Mouse (Mus musculus): Measurements from ENCODE around the gene Kctd11. TPM values are rescaled to one million over a fixed set of nuclear protein-coding genes. Genes with fewer than 3 reads are reported as not detected.

Gene Kctd11
- polyA plus RNA-seq, 1 experiment, result 8.0 TPM

DNA sequence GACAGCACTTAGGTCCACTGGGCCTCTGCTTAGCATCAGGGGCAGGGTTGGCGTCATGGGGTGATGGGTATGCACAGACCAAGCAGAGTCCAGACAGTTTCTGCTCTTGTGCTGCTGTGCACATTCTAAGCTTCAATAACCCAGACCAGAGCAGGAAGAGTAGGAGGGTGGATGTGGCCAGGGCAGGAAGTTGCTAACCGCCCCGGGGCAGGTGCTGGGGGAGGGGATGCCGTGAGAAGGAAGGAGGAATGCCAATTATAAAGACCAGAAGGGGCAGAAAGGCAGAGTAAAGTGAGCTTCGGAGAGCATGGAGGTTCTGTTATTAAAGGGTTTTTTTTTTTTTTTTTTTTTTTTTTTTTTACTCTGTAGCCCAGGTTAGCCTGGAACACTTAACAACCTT, 13.5 kb upstream of the Kctd11 start:
- 0 out of 2 replicates have a peak, but pooled peaks have one; percentile 9 for TF ChIP-seq POLR2A (IDR thresholded peaks at IDR 0.05; ENCODE audit: control insufficient read depth, extremely low read depth, insufficient read depth, low read length, poor library complexity)
- no peak for TF ChIP-seq CTCF (IDR thresholded peaks at IDR 0.05; ENCODE audit: borderline replicate concordance, control insufficient read depth, extremely low read depth, insufficient read depth, low read length, poor library complexity)
- peak; percentile 91 for DNase-seq
- WGBS, result 3% methylated on average over 5 of the region's 5 CpGs
- Histone ChIP-seq H3K27ac (ENCODE audit: control insufficient read depth, insufficient read depth, low read length) (peak overlapping the region; percentile 100), H3K27me3 (ENCODE audit: control insufficient read depth, insufficient read depth, low read length) (no peaks in the 10 kb centered on the region), H3K4me3 (ENCODE audit: control insufficient read depth, insufficient read depth, low read length) (peak overlapping the region; percentile 69), H3K4me1 (replicated peaks; ENCODE audit: control insufficient read depth, insufficient read depth, low read length) (peaks cover 35% of the 10 kb centered on the region), H3K36me3 (ENCODE audit: control insufficient read depth, insufficient read depth, low read length) (peaks cover 13% of the 10 kb centered on the region)

DNA sequence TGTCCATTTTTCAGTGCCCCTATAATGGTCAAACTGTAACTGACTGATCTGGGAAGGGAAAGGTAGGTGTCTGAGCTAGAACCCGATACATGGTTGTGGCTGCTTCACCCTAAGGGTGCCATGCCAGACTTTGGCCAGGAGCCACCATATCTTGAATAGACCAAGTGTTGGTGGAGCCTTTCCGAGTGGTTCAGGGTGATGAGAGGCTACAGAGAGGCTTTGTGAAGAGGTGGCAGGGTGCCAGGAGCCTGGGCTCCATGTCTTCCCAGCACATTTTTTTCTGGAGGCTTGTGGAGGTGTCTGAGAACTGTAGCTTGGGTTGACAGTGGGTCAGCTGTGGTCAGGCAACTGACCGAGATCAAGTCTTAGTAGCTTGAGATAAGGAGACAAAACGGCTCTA, 10.3 kb upstream of the Kctd11 start:
- 95% methylated on average over 4 of the region's 4 CpGs for WGBS
- Histone ChIP-seq H3K4me3 (ENCODE audit: control insufficient read depth, insufficient read depth, low read length) (no peak overlapping the region), H3K36me3 (ENCODE audit: control insufficient read depth, insufficient read depth, low read length) (peaks cover 45% of the 10 kb centered on the region), H3K4me1 (replicated peaks; ENCODE audit: control insufficient read depth, insufficient read depth, low read length) (peaks cover 24% of the 10 kb centered on the region), H3K27me3 (ENCODE audit: control insufficient read depth, insufficient read depth, low read length) (no peaks in the 10 kb centered on the region), H3K27ac (ENCODE audit: control insufficient read depth, insufficient read depth, low read length) (0 out of 2 replicates have a peak overlapping the region, but pooled peaks have one; percentile 12)
- no peak for TF ChIP-seq POLR2A (IDR thresholded peaks at IDR 0.05; ENCODE audit: control insufficient read depth, extremely low read depth, insufficient read depth, low read length, poor library complexity)
- TF ChIP-seq CTCF (IDR thresholded peaks at IDR 0.05; ENCODE audit: borderline replicate concordance, control insufficient read depth, extremely low read depth, insufficient read depth, low read length, poor library complexity), result no peak
- no peak for DNase-seq

DNA sequence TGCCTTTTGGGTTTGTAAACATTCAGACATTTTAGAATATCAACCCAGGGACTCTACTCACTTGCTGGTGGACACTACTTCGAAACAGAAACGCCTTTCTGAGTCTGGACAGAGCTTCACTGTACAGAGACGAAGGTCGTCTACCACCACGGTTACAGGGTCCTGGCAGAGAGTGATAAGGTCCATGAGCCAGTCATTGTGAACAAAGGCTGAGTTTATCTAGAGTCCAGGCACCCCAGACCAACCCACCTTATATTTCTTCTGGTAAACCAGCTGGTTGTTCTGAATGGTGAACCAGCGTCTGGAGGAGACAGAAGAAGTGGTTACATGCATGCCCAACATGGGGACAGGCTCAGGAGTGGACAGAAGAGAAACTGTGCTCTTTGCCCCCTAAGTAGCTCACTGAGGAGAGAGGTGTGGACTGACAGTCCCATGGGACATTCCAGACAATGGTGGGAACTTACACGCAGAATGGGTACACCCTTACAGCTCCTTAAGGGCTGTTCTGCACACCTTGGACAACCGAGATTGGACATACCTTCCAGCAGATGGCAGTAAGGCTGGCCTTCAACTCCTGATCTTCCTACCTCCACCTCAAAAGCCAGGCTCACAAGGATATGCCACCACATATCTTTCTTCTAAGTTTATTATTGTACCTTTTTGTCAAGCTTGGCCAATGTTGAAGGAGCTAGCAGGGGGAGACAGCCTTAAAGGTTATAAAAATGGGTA, 5.9 kb upstream of the Kctd11 start:
- H3K4me1 ChIP-seq (replicated peaks; ENCODE audit: control insufficient read depth, insufficient read depth, low read length), result peaks cover 10% of the 10 kb centered on the region
- 91% methylated on average over 8 of the region's 8 CpGs for WGBS
- no peak overlapping the region for H3K4me3 ChIP-seq (ENCODE audit: control insufficient read depth, insufficient read depth, low read length)
- TF ChIP-seq POLR2A (IDR thresholded peaks at IDR 0.05; ENCODE audit: control insufficient read depth, extremely low read depth, insufficient read depth, low read length, poor library complexity) (no peak), CTCF (IDR thresholded peaks at IDR 0.05; ENCODE audit: borderline replicate concordance, control insufficient read depth, extremely low read depth, insufficient read depth, low read length, poor library complexity) (no peak)
- H3K36me3 ChIP-seq (ENCODE audit: control insufficient read depth, insufficient read depth, low read length), result peaks cover 78% of the 10 kb centered on the region
- DNase-seq, result no peak
- H3K27me3 ChIP-seq (ENCODE audit: control insufficient read depth, insufficient read depth, low read length), result no peaks in the 10 kb centered on the region
- H3K27ac ChIP-seq (ENCODE audit: control insufficient read depth, insufficient read depth, low read length), result no peak overlapping the region

DNA sequence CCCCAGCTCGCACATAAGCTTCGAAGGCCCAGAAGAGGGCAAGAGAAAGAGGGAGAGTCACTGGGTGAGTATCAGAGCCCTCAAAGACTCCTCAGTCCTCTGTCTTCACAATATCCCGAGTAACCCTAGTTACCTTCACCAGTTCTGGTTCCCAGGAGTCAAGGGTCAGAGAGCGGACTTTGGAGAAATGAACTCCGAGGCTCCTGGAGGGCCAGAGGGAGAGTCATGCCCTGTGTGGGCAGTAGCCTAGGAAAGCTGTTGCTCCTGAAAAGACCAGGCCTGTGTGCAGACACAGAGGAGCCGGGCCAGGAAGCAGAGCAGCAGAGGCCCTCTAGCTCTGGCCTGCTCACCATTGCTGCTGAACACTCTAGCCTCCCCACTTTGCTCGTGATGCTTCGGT, 3.5 kb upstream of the Kctd11 start:
- H3K4me1 ChIP-seq (replicated peaks; ENCODE audit: control insufficient read depth, insufficient read depth, low read length), result peaks cover 19% of the 10 kb centered on the region
- H3K4me3 ChIP-seq (ENCODE audit: control insufficient read depth, insufficient read depth, low read length), result no peak overlapping the region
- WGBS, result 97% methylated on average over 8 of the region's 8 CpGs
- no peaks in the 10 kb centered on the region for H3K27me3 ChIP-seq (ENCODE audit: control insufficient read depth, insufficient read depth, low read length)
- TF ChIP-seq POLR2A (IDR thresholded peaks at IDR 0.05; ENCODE audit: control insufficient read depth, extremely low read depth, insufficient read depth, low read length, poor library complexity) (no peak), CTCF (IDR thresholded peaks at IDR 0.05; ENCODE audit: borderline replicate concordance, control insufficient read depth, extremely low read depth, insufficient read depth, low read length, poor library complexity) (no peak)
- DNase-seq, result no peak
- H3K27ac ChIP-seq (ENCODE audit: control insufficient read depth, insufficient read depth, low read length), result no peak overlapping the region
- H3K36me3 ChIP-seq (ENCODE audit: control insufficient read depth, insufficient read depth, low read length), result peaks cover 64% of the 10 kb centered on the region

DNA sequence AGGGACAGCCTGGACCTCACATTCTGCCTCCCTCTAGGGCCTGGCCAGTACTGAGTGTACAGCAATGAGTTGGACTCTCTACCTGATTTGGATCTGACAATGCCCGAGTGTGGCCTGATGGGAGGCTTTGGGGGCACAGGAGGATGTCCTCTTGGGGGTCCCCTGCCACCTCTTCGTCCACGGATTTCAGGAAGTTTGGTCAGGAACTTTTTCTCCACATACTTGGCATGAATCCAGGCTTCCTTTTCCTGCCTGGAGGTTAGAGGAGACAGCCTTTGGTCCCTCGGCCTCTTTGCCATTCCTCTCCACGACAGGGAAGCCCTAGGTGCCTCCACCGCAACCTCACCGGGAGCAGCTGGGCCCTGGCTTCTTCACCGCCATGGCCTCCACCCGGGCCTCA, 3.0 kb upstream of the Kctd11 start:
- Histone ChIP-seq H3K4me1 (replicated peaks; ENCODE audit: control insufficient read depth, insufficient read depth, low read length) (peaks cover 19% of the 10 kb centered on the region), H3K27me3 (ENCODE audit: control insufficient read depth, insufficient read depth, low read length) (no peaks in the 10 kb centered on the region), H3K4me3 (ENCODE audit: control insufficient read depth, insufficient read depth, low read length) (no peak overlapping the region), H3K36me3 (ENCODE audit: control insufficient read depth, insufficient read depth, low read length) (peaks cover 60% of the 10 kb centered on the region), H3K27ac (ENCODE audit: control insufficient read depth, insufficient read depth, low read length) (no peak overlapping the region)
- no peak for DNase-seq
- TF ChIP-seq POLR2A (IDR thresholded peaks at IDR 0.05; ENCODE audit: control insufficient read depth, extremely low read depth, insufficient read depth, low read length, poor library complexity) (no peak), CTCF (IDR thresholded peaks at IDR 0.05; ENCODE audit: borderline replicate concordance, control insufficient read depth, extremely low read depth, insufficient read depth, low read length, poor library complexity) (no peak)
- WGBS, result 89% methylated on average over 9 of the region's 9 CpGs

DNA sequence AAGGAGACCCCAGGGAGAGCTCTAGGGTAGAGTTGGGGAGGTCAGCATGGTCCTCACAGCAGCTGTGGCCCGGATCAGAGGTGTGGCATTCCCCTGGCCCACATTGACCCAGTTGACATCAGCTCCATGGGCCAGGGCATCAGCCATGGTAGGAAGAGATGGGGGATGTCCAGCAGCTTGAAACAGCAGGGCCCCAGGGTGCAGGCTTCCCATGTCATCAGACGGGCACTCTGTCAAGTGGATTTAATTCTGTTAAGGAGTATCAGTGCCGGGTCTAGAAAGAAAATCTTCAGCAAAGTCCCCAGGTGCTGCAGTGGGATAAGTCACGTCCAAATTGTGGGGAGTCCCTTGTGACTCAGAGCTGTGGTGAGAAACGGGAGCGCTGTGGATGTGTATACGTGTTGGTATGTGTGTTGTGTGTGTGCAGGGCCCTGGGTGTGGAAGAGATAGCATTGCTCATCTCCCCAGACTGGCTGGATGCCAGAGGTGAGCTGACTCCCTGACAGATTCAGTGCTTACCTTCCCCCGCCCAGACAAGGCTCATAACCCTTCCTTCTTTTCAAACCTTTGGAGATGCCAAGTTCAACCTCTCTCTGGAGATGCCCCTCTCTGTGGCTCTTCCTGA, 2.4 kb upstream of the Kctd11 start:
- TF ChIP-seq POLR2A (IDR thresholded peaks at IDR 0.05; ENCODE audit: control insufficient read depth, extremely low read depth, insufficient read depth, low read length, poor library complexity) (no peak), CTCF (IDR thresholded peaks at IDR 0.05; ENCODE audit: borderline replicate concordance, control insufficient read depth, extremely low read depth, insufficient read depth, low read length, poor library complexity) (no peak)
- DNase-seq, result no peak
- Histone ChIP-seq H3K36me3 (ENCODE audit: control insufficient read depth, insufficient read depth, low read length) (peaks cover 54% of the 10 kb centered on the region), H3K4me3 (ENCODE audit: control insufficient read depth, insufficient read depth, low read length) (no peak overlapping the region), H3K27ac (ENCODE audit: control insufficient read depth, insufficient read depth, low read length) (no peak overlapping the region), H3K4me1 (replicated peaks; ENCODE audit: control insufficient read depth, insufficient read depth, low read length) (peaks cover 19% of the 10 kb centered on the region), H3K27me3 (ENCODE audit: control insufficient read depth, insufficient read depth, low read length) (no peaks in the 10 kb centered on the region)
- 95% methylated on average over 8 of the region's 8 CpGs for WGBS

Data from thymus, adult 2 months (tissue).